Mouse (Mus musculus) v-Abl transformed pro-B cells (cell line): ENCODE data around the gene Il1rl2.

Source experiments
- in situ Hi-C, 2 experiments: fragments of 400-800 bp; cut with MboI; formaldehyde crosslinking; loops; one replicate each; pipeline ENCODE4 v1.15.1; 2025; ENCODE audit not compliant: unreplicated experiment in 2 of 2

Il1rl2 gene

DNA sequence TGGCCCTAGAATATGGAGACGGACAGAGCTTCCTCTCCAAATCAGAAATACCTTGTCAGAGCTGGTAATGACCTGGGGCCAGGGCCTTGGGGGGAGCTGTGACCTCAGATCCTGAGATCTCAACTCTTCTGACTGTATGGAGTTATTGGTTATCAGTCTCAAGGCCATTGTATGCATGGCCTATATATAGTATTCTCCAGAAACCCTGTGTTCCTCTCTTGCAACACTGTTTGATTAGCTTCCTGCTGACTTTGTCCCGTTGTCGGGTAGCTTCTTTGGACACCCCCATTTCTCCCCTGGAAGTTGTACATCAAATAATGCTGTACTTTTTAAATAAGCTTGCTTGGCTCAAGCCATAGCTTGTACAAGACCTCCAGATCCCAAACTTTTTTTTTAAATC lies 1.9 kb upstream of the Il1rl2 start:
- in situ Hi-C loops: no loop called here

GRCm38 (mm10) chr1:40324955-40325702 lies 719 bp downstream of the Il1rl2 start:
- in situ Hi-C loops: no loop called here

DNA sequence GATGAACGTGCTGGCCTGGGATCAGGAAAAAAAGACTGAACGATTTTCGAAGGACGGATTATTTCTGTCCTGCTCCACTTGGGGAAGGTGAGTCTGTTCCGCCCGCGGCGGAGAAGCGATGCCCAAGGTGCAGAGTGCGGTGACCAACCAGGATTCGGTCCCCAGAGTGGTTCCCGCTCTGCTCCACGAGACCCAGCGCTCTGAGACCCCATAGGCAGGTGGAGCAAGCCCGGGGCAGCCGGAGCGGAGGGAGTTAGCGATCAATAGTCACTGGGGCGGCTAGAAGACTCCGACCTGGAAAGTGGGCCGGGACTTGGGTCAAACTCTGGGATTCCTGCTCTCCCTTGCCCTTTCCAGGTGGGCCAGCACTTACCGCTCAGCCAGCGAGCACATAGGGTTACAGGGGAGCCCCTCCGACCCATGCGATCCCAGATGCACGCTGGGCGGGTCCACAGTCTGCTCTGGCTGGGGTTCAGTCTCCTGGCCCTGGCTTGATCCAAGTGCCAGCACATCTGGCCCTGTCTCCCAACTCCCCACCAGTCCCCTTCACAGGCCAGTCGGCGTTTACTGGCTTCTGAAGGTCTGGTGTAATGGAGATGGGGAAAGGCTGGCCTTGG lies 1.4 kb downstream of the Il1rl2 start:
- in situ Hi-C loops: no loop called here

GRCm38 (mm10) chr1:40327604-40328003 lies 3.2 kb downstream of the Il1rl2 start:
- in situ Hi-C loops: no loop called here

- in situ Hi-C loops: no loop called here
Measured at GRCm38 (mm10) chr1:40329526-40329925, 5.1 kb downstream of the Il1rl2 start.

DNA sequence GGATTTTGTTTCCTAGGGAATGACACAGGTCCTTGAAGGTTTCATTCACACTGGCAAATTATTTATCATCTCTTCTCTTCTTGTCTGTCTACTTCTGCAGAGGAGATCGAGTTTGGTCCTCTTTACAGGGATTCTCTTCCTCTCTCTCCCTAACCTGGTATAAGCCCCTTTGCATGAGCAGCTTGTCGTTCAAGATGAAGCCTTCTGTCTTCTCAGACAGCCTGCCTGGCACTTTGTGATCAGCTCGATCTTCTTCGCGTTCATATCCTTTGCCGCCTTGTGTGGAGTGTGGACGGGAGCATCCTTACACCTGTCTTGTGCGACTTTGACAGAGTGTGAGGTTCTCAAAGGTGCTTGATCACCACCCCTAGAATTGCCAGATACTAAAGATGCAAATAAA lies 5.8 kb downstream of the Il1rl2 start:
- in situ Hi-C loops: no loop called here

DNA sequence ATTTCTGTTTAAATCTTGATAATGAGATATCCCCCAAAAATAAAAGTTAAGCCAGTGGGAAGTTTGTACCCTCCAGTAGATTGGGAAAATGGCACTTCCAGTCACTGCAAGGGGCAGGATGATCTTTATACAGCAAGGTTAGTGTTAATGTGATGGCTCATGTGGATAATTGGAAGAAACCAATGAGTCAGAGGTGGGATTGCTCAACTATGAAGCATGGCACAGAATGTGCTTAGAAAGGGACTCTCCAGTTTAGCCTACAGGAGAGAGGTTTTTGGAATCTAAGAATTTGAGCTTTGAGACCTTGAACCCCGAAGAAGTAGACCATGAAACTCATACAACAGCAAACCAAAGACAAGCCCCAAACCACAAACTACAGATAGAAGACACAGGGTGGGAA lies 14.9 kb downstream of the Il1rl2 start:
- in situ Hi-C loops: no loop called here

- in situ Hi-C loops: no loop called here
Measured at GRCm38 (mm10) chr1:40340102-40340501, 15.7 kb downstream of the Il1rl2 start.

- in situ Hi-C loops: loop anchor here in 1 of 2 experiments (10.0 kb wide), 1 partner anchor 218 kb away; no protein-coding TSS in a partner anchor
Measured at GRCm38 (mm10) chr1:40352158-40352903, 27.9 kb downstream of the Il1rl2 start.

GRCm38 (mm10) chr1:40352904-40353286 lies 28.5 kb downstream of the Il1rl2 start:
- in situ Hi-C loops: loop anchor here in 1 of 2 experiments (10.0 kb wide), 1 partner anchor 218 kb away; no protein-coding TSS in a partner anchor

- in situ Hi-C loops: loop anchor here in 1 of 2 experiments (10.0 kb wide), 1 partner anchor 220 kb away; no protein-coding TSS in a partner anchor
Measured at GRCm38 (mm10) chr1:40354665-40355064, 30.3 kb downstream of the Il1rl2 start.

DNA sequence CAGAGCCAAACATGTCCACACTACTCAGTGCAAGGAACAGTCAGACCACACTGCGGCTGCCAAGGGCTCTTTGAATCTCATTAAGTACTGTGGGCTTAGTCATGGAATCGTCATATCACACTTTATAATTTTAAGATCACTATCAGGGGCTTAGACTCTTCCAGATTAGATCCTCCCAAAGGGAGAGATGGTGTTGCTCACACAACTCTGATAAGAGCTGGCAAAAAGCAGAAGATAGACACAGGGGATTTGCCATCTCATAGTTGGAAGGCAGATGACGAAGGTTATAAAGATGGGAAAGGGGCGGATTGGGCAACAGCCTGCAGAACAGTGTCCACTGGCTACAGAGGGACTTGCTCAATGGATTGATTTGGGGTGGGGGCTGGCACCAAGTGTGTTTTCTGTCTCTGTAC lies 31.0 kb downstream of the Il1rl2 start:
- in situ Hi-C loops: loop anchor here in 1 of 2 experiments (10.0 kb wide), 1 partner anchor 221 kb away; no protein-coding TSS in a partner anchor

DNA sequence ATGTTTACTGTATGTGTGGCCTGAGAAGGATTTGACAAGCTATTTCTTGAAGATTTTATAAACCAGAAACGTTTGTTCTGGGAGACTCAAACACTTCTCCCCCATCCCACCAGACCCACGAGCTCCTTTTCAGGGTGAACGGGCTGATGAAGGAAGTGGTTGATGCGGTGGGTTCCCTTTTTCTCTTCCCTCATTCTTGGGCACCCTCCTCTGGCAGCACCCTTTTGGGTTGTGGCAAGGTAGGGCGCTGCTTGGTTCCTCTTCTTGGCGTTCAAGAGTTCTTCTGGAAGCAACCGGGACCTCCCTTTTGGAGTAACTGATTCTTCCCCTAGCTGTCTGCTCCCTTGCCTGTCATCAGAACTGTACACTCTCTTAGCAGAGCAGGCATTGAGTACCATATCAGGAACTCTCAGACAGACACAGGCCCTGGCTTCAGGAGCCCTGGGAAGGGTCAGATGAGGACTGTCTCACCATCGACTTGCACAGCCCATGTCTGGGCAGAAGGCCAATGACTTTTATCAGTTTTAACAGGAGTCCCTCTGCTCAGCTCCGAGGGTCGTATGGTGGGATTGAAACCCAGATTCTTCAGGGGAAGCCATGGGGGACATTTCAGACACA lies 31.6 kb downstream of the Il1rl2 start:
- in situ Hi-C loops: loop anchor here in 1 of 2 experiments (10.0 kb wide), 1 partner anchor 221 kb away; no protein-coding TSS in a partner anchor

- in situ Hi-C loops: loop anchor here in 1 of 2 experiments (10.0 kb wide), 1 partner anchor 223 kb away; no protein-coding TSS in a partner anchor
Measured at GRCm38 (mm10) chr1:40357921-40358320, 33.5 kb downstream of the Il1rl2 start.

- in situ Hi-C loops: loop anchor here in 1 of 2 experiments (10.0 kb wide), 1 partner anchor 224 kb away; no protein-coding TSS in a partner anchor
Measured at GRCm38 (mm10) chr1:40358351-40358750, 33.9 kb downstream of the Il1rl2 start.

DNA sequence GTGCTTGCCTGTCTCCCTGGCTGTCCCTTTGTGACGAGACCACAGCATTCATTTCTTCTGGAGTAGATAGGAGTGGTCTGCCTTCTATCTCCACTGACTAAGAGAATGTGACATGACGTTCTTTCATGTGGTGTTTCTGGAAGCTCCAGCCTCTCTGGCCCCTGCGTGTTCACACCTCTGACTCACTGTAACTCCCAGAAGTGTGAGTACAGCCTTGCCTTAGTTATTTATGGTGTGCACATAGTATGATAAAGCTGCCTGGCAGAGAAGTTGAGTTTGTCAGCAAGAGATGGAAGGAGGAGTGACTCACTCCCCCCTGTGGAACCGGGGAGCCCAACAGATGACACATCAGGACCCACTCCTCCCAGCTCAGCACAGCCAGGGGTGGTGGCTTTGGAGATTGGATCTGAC lies 34.4 kb downstream of the Il1rl2 start:
- in situ Hi-C loops: loop anchor here in 1 of 2 experiments (10.0 kb wide), 1 partner anchor 224 kb away; no protein-coding TSS in a partner anchor

- in situ Hi-C loops: loop anchor here in 1 of 2 experiments (10.0 kb wide), 1 partner anchor 225 kb away; no protein-coding TSS in a partner anchor
Measured at GRCm38 (mm10) chr1:40359731-40360130, 35.3 kb downstream of the Il1rl2 start.

DNA sequence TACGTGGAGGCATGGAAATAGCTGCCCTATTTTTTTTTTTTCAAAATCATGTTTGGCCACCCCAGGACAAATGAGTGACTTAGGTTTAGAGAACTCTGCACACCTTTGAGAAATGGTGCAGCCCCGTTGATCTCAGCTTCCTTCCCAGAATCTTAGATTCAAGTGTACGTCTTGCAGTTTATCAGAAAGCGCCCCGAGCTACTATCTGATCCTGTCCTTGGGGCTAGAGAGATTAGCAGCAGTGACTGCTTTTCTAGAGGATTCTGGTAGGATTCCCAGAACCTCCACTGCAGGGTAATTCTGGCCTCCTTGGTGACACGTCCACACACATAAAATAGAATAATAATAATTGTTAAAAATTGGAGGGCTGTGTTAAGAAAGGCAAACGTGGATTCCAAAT lies 36.6 kb downstream of the Il1rl2 start:
- in situ Hi-C loops: no loop called here

DNA sequence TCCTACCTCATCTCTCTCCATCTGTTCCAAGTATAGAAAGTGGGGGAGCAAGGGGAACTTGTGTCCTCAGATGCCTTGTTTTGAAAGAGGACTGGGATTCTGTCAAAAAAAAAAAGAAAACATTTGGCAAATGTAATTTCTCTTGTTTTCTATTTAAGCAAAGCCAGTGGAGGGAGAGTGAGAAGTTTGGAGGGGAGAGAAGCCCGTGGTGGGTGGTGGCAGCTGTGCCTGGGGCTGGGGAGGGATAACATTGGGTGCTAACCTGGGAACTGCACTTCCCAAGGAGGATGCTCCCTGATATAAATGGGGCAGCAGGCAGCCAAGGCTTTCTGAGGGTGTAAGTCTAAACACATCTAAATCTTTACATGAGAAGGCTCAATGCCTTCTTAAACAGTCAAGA lies 37.2 kb downstream of the Il1rl2 start:
- in situ Hi-C loops: no loop called here

DNA sequence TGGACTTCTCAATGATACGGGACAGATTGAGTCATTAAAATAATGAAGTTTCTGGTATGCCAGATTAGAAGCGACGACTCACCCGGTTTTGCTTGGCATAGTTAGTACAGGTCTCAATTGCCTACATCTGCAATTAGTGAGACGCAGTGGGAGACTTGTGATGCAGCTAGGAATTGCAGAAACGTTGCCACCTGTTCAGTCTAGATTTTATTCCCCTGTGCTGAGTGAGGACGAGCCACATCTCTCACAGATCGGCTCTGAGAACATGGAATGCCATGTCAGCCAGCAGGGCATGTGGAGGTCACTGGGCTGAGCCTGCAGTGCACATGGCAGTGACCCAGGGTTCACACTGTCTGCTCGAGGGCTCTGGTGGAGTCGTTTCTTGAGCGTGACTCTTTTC lies 38.4 kb downstream of the Il1rl2 start:
- in situ Hi-C loops: no loop called here
